ENCODE assay signal across 9 mouse cellular contexts in genomic region chr1:21053009-21053408, GRCm38 (mm10). TPM values are rescaled to one million over a fixed set of nuclear protein-coding genes. Genes with fewer than 3 reads are reported as not detected.
DNase-seq lines count a peak whose midpoint lies in the region; ATAC-seq and TF ChIP-seq lines count a peak whose summit lies in the region.
"Had no signal": no experiment of that assay in that cellular context is flagged by ENCODE, and none has a peak within 500 bp of the region (broad histone marks: within the 10 kb centered on the region; RNA-seq: fewer than 3 reads in every experiment).

No protein-coding gene starts in this region.

- peak overlapping the region; percentile 54; the same call in 1 of the 2 replicates for H3K27ac ChIP-seq in kidney, postnatal 0 days
- H3K27ac ChIP-seq in forebrain, embryonic 12.5 days: 0 out of 2 replicates have a peak overlapping the region, but pooled peaks have one; percentile 53
- H3K27ac ChIP-seq in midbrain, embryonic 13.5 days: peak overlapping the region; percentile 59

- H3K36me3 ChIP-seq in kidney, postnatal 0 days (ENCODE audit: insufficient read depth, low read length): no peaks in the 10 kb centered on the region
- H3K36me3 ChIP-seq in forebrain, embryonic 12.5 days (replicated peaks): no peaks in the 10 kb centered on the region
- H3K36me3 ChIP-seq in midbrain, embryonic 13.5 days: no peaks in the 10 kb centered on the region

- DNase-seq in kidney, postnatal 0 days (ENCODE audit: low spot score): no peak
- DNase-seq in kidney, postnatal 4 days: no peak
- peak; percentile 62 for DNase-seq in adipocyte (ENCODE audit: low spot score)
- no peak for DNase-seq in c-Kit-positive CD71-positive TER-119-positive erythroid progenitor cells, embryonic 14.5 days (ENCODE audit: low spot score)
- DNase-seq in lung, postnatal 4 days: no peak
- DNase-seq: adrenal gland, postnatal 10 days; liver, postnatal 0 days had no signal

- no peak overlapping the region for H3K9ac ChIP-seq in kidney, postnatal 0 days (ENCODE audit: low read depth, low read length)
- no peak overlapping the region for H3K9ac ChIP-seq in forebrain, embryonic 12.5 days
- no peak overlapping the region for H3K9ac ChIP-seq in midbrain, embryonic 13.5 days (replicated peaks)
- H3K9ac ChIP-seq: liver, postnatal 0 days had no signal

- no peak overlapping the region for H3K4me2 ChIP-seq in kidney, postnatal 0 days (ENCODE audit: low read length)
- H3K4me2 ChIP-seq in forebrain, embryonic 12.5 days: no peak overlapping the region
- H3K4me2 ChIP-seq in midbrain, embryonic 13.5 days (replicated peaks): no peak overlapping the region

- 0 out of 2 replicates have a peak, but pooled peaks cover 3% of the 10 kb centered on the region for H3K4me1 ChIP-seq in kidney, postnatal 0 days (replicated peaks; ENCODE audit: insufficient read depth, low read length)
- H3K4me1 ChIP-seq in forebrain, embryonic 12.5 days: peaks cover 21% of the 10 kb centered on the region
- H3K4me1 ChIP-seq in midbrain, embryonic 13.5 days (replicated peaks): peaks cover 27% of the 10 kb centered on the region

- H3K27me3 ChIP-seq in kidney, postnatal 0 days (ENCODE audit: insufficient read depth, low read length): no peaks in the 10 kb centered on the region
- H3K27me3 ChIP-seq in forebrain, embryonic 12.5 days: no peaks in the 10 kb centered on the region
- no peaks in the 10 kb centered on the region for H3K27me3 ChIP-seq in midbrain, embryonic 13.5 days

- TF ChIP-seq CTCF in kidney, postnatal 0 days (IDR thresholded peaks at IDR 0.05; ENCODE audit: low read depth): no peak

- no peaks in the 10 kb centered on the region for H3K9me3 ChIP-seq in kidney, postnatal 0 days (replicated peaks; ENCODE audit: low read length)
- no peaks in the 10 kb centered on the region for H3K9me3 ChIP-seq in forebrain, embryonic 12.5 days
- H3K9me3 ChIP-seq in midbrain, embryonic 13.5 days: no peaks in the 10 kb centered on the region; the same call in 1 of the 2 replicates

- 68% methylated on average over 9 of the region's 9 CpGs for WGBS in kidney, postnatal 0 days
- 68% methylated on average over 9 of the region's 9 CpGs for WGBS in forebrain, embryonic 12.5 days
- 46% methylated on average over 9 of the region's 9 CpGs for WGBS in midbrain, embryonic 13.5 days

- H3K4me3 ChIP-seq in kidney, postnatal 0 days (replicated peaks; ENCODE audit: low read depth, low read length): no peak overlapping the region
- H3K4me3 ChIP-seq in forebrain, embryonic 12.5 days (replicated peaks): no peak overlapping the region
- H3K4me3 ChIP-seq in midbrain, embryonic 13.5 days (replicated peaks): no peak overlapping the region

- 0 out of 2 replicates have a peak, but pooled peaks have one; percentile 8 for ATAC-seq in kidney, postnatal 0 days (replicated peaks; ENCODE audit: low FRiP score, low read depth)
- peak; percentile 13; the same call in 1 of the 2 replicates for ATAC-seq in forebrain, embryonic 12.5 days (ENCODE audit: low FRiP score)
- ATAC-seq in midbrain, embryonic 13.5 days: peak; percentile 57; the same call in 1 of the 2 replicates
- ATAC-seq: liver, postnatal 0 days had no signal

RNA-seq across cellular contexts. Expression of gene Tram2, which starts 26.0 kb away (rescaled TPM):
- polyA plus RNA-seq in kidney, postnatal 0 days (2015; fragmentation: Nextera tagmentation; extraction: Ambion mirVana): 7.2 and 8.5 TPM in 2 replicates
- polyA plus RNA-seq in forebrain, embryonic 12.5 days (2016; fragmentation: Nextera tagmentation; extraction: Ambion mirVana): 3.5 and 4.1 TPM in 2 replicates
- 2.2 and 2.5 TPM in 2 replicates for polyA plus RNA-seq in midbrain, embryonic 13.5 days (2015; fragmentation: Nextera tagmentation; extraction: Ambion mirVana)
